Mouse (Mus musculus) limb, embryonic 14.5 days (tissue): Measurements from ENCODE around the gene E130309D02Rik. TPM values are rescaled to one million over a fixed set of nuclear protein-coding genes. Genes with fewer than 3 reads are reported as not detected.
A peak's percentile ranks its signal among the peaks of the same experiment; 100 is the strongest.

Experiments used
- ATAC-seq: fragments of 200-750 bp; cut with Nextera tagmentation; 2 replicates; pipeline ENCODE4 v1.8.0; 2017; ENCODE audit warnings: low read depth, moderate number of reproducible peaks, moderate TSS enrichment; ENCODE audit not compliant: low FRiP score
- DNase-seq: peaks from one replicate; pipeline ENCODE4 v3.0.0-alpha.2; 2015; ENCODE audit warnings: low spot score
- H3K27ac ChIP-seq: fragments of 300-500 bp; sonication (generic); replicated peaks from 2 replicates; pipeline ENCODE4 v1.5.1; 2014; ENCODE audit warnings: low read depth, mild to moderate bottlenecking, low read length, moderate library complexity, mixed read lengths
- H3K27me3 ChIP-seq: fragments of 300-500 bp; sonication (generic); 2 replicates; pipeline ENCODE4 v1.6.1; 2014; ENCODE audit warnings: low read length, mixed read lengths; ENCODE audit not compliant: control insufficient read depth, insufficient read depth
- H3K36me3 ChIP-seq: fragments of 300-500 bp; sonication (generic); 2 replicates; pipeline ENCODE4 v1.6.1; 2014; ENCODE audit warnings: mild to moderate bottlenecking, low read length, moderate library complexity, mixed read lengths; ENCODE audit not compliant: control insufficient read depth, insufficient read depth
- H3K4me1 ChIP-seq: fragments of 300-500 bp; sonication (generic); 2 replicates; pipeline ENCODE4 v1.6.1; 2014; ENCODE audit warnings: antibody characterized with exemption, low read length, mixed read lengths; ENCODE audit not compliant: control insufficient read depth, insufficient read depth
- H3K4me2 ChIP-seq: fragments of 300-500 bp; sonication (generic); replicated peaks from 2 replicates; pipeline ENCODE4 v1.6.1; 2014; ENCODE audit warnings: low read depth, mild to moderate bottlenecking, low read length, moderate library complexity; ENCODE audit not compliant: severe bottlenecking
- H3K4me3 ChIP-seq: fragments of 300-500 bp; sonication (generic); replicated peaks from 2 replicates; pipeline ENCODE4 v1.5.1; 2014; ENCODE audit warnings: low read length
- H3K9ac ChIP-seq: fragments of 300-500 bp; sonication (generic); 2 replicates; pipeline ENCODE4 v1.6.1; 2014; ENCODE audit warnings: mild to moderate bottlenecking, low read depth, low read length, moderate library complexity; ENCODE audit not compliant: severe bottlenecking
- H3K9me3 ChIP-seq: fragments of 300-500 bp; sonication (generic); 2 replicates; pipeline ENCODE4 v1.6.1; 2016; ENCODE audit warnings: low read length; ENCODE audit not compliant: control insufficient read depth
- POLR2A ChIP-seq: fragments of 200-500 bp; IDR thresholded peaks from 2 replicates; pipeline ENCODE4 v1.8.0; 2012; ENCODE audit warnings: inconsistent platforms, mild to moderate bottlenecking, moderate library complexity, borderline replicate concordance; ENCODE audit not compliant: insufficient read depth, insufficient read length; ENCODE audit errors: extremely low read depth
- WGBS: fragments of 180-500 bp; shearing (Covaris S2); extraction: QIAGEN DNeasy Blood & Tissue Kit; methylation state at CpG from one replicate; pipeline ENCODE4 v1.1.7; 2014; 5-methylcytosine and 5-hydroxymethylcytosine counted together
- polyA plus RNA-seq, 2 experiments: library from polyadenylated mRNA; depleted of rRNA in 1 of 2; stranded (reverse) in 1 of 2; unstranded in 1 of 2; fragments of >200 nt; fragmentation: Nextera tagmentation in 1 of 2; extraction: Ambion mirVana in 1 of 2; gene quantifications; 2 replicates each; pipeline versions ENCODE4 v1.2.1 to v1.2.3; 2012 to 2014

The E130309D02Rik gene
- polyA plus RNA-seq, 2 experiments, result 25.2 to 29.2 TPM

DNA sequence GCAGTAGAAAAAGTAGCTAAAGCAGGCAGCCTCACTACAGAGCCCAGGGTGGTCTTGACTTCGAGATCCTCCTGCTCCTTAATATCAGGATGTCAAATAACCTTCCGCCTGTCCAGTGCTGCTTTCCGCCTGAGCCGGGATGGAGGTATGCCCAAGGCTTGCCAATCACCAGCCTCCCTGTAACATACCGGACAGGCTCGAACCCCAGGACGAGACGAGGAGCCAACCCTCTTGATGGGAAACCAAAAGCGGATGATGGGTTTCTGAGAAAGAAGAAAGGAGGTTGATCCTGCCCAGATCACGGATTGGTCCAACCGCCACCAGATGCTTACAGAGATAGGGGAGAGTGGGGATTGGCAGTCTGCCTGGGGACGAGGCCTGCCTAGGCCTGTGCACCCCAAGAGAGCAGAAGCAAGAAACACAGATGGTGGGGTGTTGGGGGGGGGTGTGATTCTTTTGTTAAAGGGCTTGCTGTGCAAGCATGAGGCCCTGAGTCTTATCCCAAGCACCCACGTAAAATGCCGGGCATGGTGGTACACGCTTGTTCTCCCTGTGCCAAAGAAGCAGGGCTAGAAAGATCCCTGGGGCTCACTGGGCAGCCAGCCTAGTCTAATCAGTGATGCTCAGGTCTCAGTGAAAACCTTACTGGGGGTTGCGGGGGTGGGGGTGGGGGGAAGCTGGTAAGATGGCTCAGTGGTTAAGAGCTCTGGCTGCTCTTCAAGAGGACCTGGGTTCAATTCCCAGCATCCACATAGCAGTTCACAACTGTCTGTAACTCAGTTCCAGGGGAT, 42.4 kb downstream of the E130309D02Rik start:
- 87% methylated on average over 16 of the region's 16 CpGs for WGBS
- TF ChIP-seq POLR2A, result no peak
- no peak overlapping the region for H3K4me2 ChIP-seq

DNA sequence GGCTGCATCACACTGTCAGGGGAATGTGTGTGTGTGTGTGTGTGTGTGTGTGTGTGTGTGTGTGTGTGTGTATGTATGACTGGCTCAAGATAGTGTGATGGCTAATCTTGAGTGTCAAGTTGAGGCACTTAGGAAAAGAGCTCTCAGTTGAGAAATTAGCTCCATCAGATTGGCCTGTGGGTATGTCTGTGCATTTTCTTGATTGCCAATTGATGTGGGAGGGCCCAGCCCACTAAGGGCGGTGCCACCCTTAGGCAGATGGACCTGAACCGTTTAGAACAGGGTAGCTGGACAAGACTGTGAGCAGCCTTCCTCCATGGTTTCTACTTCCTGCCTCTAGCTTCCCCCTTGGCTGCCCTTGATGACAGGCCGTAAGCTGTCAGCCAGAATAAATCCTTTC, 43.1 kb downstream of the E130309D02Rik start:
- Histone ChIP-seq H3K27me3 (no peaks in the 10 kb centered on the region), H3K4me3 (no peak overlapping the region), H3K36me3 (no peaks in the 10 kb centered on the region), H3K9me3 (no peaks in the 10 kb centered on the region), H3K27ac (no peak overlapping the region), H3K9ac (no peak overlapping the region), H3K4me1 (peaks cover 15% of the 10 kb centered on the region), H3K4me2 (no peak overlapping the region)
- ATAC-seq (no peak), DNase-seq (no peak)
- 75% methylated on average over 3 of the region's 3 CpGs for WGBS
- no peak for TF ChIP-seq POLR2A

More for the DNA sequence above, 42.4 kb downstream of the E130309D02Rik start:
- H3K9me3 ChIP-seq, result no peaks in the 10 kb centered on the region
- no peaks in the 10 kb centered on the region for H3K27me3 ChIP-seq
- H3K9ac ChIP-seq, result no peak overlapping the region
- H3K4me3 ChIP-seq, result no peak overlapping the region
- peaks cover 15% of the 10 kb centered on the region for H3K4me1 ChIP-seq
- DNase-seq (no peak), ATAC-seq (no peak)
- no peak overlapping the region for H3K27ac ChIP-seq
- H3K36me3 ChIP-seq, result no peaks in the 10 kb centered on the region

DNA sequence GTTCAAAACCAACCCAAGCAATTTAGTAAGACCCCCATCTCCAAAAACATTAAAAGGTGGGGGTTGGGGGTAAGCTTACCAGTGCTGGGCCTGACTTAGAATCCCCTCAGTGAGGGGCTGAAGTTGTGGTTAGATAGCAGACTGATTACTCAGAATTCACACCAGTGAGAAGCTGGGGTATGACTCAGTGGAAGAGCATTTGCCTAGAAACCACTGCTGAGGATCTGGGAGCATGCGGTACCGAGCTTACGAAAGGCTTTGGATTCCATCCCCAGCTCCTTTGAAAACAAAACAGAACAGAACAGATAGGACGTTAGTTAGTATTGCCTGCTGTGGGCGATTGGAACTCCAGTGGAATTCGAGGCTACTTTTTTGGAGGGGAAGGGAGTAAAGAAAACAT, 43.5 kb downstream of the E130309D02Rik start:
- no peak for ATAC-seq
- H3K4me1 ChIP-seq, result peaks cover 15% of the 10 kb centered on the region
- H3K27me3 ChIP-seq, result no peaks in the 10 kb centered on the region
- H3K27ac ChIP-seq, result no peak overlapping the region
- H3K4me3 ChIP-seq, result no peak overlapping the region
- H3K9ac ChIP-seq, result no peak overlapping the region
- no peaks in the 10 kb centered on the region for H3K9me3 ChIP-seq
- WGBS, result 85% methylated on average over 6 of the region's 6 CpGs
- no peak for DNase-seq
- H3K4me2 ChIP-seq, result no peak overlapping the region
- TF ChIP-seq POLR2A, result no peak
- no peaks in the 10 kb centered on the region for H3K36me3 ChIP-seq

DNA sequence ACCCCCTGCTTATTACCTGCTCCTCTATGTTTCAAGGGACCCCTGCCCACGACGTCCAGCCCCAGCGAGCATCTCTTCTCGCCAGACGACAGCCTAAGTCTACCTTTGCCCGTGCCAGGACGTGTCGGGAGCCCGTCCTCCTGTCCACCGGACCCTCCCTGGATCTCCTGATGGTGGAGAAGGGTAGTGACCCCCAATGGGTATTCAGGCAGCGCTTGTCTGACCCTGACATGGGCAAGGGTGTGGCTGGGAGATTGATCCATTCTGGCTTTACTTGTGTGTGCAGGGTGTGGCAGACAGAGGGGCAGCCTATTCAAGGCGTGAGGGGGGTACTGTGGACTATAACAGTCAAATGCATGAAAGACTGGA, 45.0 kb downstream of the E130309D02Rik start:
- Histone ChIP-seq H3K4me2 (peak overlapping the region; percentile 83), H3K9me3 (no peaks in the 10 kb centered on the region), H3K4me3 (peak overlapping the region; percentile 91), H3K9ac (peak overlapping the region; percentile 86), H3K27me3 (no peaks in the 10 kb centered on the region), H3K27ac (no peak overlapping the region), H3K36me3 (no peaks in the 10 kb centered on the region), H3K4me1 (peaks cover 15% of the 10 kb centered on the region)
- peak; percentile 6; the same call in 1 of the 2 replicates for TF ChIP-seq POLR2A
- 4% methylated on average over 12 of the region's 12 CpGs for WGBS
- DNase-seq (no peak), ATAC-seq (peak; percentile 10; the same call in 1 of the 2 replicates)

DNA sequence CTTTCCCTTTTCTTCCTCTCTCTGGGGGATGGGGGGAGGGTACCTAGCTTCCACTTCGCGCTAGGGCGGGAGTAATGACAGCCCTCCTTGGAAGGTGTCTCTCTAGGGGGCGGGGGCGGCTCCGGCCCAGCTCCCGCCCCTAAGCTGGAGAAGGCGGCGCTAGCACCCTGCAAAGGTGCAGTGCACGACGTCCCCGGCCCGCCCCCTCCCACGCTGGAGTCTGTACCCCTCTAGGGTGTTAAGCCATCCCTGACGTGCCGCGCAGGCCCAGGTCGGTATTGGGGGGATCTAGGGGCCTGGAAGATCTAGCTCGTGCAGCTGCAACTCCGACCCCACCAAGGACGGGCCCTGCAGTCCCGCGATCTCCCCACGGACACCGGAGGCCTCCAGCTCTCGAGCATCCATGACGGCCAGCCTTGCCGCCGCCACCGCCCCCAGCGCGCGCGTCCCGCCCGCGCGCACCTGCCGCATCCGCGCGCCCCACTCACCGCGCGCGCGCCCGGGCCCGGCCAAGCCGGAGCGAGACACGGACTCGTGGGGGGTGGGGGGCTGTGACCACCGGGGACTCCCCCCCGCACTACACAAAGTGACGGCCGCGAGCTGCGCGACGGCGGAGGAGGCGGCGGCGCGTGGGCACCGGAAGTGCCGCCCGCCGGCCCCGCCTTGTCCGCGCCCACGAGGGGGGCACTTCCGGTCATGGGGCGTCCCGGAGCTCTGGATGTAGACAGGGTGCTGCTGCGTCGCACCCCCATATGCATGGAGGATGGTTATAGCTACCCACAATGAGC, 45.6 kb downstream of the E130309D02Rik start, which contains the start of gene Zfp316:
TSS of gene Zfp316 (minus strand) at position 660 of the 788 bp plus-strand sequence.
- Histone ChIP-seq H3K36me3 (peaks cover 2% of the 10 kb centered on the region; the same call in 1 of the 2 replicates), H3K27ac (peak within 1 kb of the TSS; percentile 33; the same call in 1 of the 2 replicates), H3K9ac (peak within 1 kb of the TSS; percentile 86), H3K9me3 (no peaks in the 10 kb centered on the region), H3K4me3 (peak within 1 kb of the TSS; percentile 91), H3K4me1 (peaks cover 15% of the 10 kb centered on the region), H3K4me2 (peak within 1 kb of the TSS; percentile 83), H3K27me3 (no peaks in the 10 kb centered on the region)
- ATAC-seq, result peak; percentile 78
- peak; percentile 66 for DNase-seq
- TF ChIP-seq POLR2A, result peak; percentile 46; the same call in 1 of the 2 replicates
- WGBS, result under 1% methylated on average over 37 of the region's 79 CpGs
